Mouse (Mus musculus): Measurements from ENCODE around the gene Grk4.
A peak's percentile ranks its signal among the peaks of the same experiment; 100 is the strongest.
"Not testable (repeated sequence)": the region's sequence is repeated elsewhere in the genome, so short reads cannot be mapped to it uniquely, and the experiment has no call there.

Gene Grk4

GRCm38 (mm10) chr5:34714371-34714770, 54.2 kb downstream of the Grk4 start:
- not testable (repeated sequence) for DNase-seq (ENCODE audit: low read depth)

DNA sequence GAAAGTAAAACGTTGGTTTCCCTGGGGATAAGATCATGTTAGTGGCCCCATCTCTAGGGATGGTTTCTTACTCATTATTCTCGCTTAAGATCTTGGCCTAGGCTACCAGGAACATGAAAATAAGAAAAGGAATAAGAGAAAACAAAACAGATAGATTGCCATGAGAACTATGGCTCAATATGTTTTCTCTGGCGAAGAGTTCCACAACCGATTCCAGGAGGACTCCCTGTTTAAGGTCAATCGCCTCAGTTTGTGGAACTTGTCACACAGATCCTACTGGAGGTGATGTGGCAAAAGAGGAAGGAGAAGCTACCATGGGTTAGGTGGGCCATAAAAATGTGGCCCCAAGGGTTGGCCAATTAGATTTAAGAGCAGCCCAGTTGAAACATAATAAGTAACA, 54.6 kb downstream of the Grk4 start:
- no peak for DNase-seq (ENCODE audit: low read depth)

DNA sequence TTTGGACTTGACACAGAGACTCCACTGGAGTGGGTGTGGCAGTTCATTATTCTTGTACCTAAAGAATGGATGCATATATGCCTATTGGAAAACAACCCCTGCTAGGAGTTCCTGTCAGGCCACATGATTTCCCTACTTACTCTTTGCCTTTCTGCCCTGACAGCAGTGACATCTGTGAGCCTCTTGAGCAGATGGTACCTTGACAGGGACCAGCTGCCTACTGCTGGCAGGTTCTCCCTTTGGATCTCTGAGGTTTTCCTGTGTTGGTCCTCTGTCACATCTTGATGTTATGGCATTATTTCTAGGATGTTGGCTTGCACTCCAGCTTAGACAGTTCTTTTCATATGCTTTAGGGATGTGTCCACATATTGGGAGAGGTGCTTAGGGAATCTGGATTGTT, 69.0 kb downstream of the Grk4 start:
- DNase-seq (ENCODE audit: low read depth), result no peak

DNA sequence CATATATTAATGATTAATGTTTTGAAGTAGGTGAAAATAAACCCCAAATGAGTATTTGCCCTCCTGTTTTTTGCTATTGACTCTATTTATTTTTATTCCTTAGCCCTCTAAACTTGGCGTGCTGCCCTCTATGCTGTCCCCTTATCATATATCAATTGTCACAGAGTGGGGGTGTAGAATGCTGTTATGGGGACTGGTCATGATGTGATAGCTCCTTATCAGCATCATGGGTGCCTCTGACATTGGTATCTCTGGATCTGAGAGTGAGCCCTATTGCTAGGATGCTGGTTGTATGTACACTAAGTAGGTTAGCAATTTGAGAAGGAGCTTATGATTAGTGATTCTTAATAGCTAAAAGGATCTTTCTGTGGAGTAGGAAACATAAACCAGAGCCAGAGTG, 70.1 kb downstream of the Grk4 start:
- DNase-seq (ENCODE audit: low read depth), result no peak

DNA sequence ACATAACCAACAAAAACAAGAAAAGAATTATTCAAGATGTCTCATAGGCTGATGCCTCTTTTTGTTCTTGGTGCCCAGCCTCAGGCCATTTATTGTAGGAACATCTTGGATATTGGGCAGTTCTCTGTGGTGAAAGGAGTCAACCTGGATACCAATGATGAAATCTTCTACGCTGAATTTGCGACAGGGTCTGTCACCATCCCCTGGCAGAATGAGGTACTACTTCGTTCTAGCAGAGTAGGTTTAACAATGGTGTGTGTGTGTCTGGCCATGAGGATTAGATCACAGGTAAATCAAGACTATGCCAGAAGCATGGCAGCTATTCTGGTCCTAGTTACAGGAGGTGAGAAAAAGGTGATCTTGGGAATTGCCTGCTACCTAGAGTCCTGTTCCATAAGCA, 91.3 kb downstream of the Grk4 start:
- DNase-seq (ENCODE audit: low read depth), result no peak

DNA sequence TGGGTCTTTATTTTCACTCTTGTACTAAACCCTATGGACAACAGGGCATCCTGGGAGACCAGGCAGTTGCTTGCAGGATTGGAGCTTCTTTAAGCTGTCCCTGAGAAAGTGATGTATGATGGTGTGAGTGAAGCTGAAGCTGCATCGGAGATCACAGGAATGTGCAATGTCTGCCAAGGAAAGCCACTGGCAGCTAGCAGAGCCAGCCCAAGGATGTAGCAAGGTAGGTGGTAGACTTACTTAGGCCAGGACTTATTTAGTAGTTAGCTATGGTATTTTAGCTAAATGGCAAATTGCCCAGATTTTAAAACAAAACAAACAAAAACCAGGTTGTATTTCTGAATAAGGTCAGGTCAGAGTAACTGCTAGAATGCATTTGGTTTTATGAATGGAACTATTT, 98.6 kb downstream of the Grk4 start:
- DNase-seq (ENCODE audit: low read depth), result no peak

DNA sequence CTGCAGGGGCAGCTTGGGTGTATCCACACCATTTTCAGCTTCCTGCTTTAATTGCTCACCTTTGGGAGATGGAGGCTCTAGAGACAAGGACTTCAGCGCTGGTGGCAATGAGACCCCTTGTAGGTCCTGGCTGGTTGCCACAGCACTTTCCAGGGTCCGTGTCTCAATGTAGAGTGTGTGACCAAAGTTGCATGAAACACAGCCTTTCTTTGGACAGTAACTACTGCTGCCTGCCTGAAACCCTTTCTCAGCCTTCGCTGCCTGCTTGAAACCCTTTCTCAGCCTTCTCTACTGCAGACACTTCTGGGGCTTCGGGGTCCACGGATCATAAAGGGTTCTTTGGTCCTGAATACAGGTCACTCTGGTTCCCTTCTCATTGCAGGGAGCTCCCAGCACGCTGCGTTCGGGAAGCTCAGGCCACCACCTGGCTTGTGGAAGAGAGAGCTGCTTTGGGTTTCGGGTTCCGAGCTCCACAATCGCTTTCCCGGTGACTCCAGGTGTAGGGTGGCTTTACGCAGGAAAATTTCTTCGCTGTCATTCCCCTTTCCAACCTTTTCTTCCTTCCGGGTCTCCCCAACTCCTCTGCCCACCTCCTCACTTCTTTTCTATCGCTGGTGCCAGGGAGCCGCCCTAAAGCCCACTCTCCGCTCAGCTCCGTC, 100.8 kb downstream of the Grk4 start:
- no peak for DNase-seq (ENCODE audit: low read depth)

DNA sequence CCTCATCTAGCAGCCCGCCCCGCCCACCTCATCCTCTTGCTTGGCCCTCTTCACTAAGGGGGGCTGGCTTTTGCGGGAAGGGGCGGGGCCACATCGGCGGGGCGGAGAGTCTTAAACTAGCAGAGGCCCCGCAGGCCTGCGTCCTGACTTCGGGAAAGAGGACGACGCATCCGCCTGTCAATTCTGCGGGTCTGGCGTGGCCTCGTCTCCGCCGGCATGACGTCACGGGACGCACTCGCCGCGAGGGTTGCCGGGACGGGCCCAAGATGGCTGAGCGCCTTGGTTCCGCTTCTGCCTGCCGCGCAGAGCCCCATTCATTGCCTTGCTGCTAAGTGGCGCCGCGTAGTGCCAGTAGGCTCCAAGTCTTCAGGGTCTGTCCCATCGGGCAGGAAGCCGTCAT, 101.3 kb downstream of the Grk4 start, which contains the start of gene Htt:
Gene Htt, plus strand, starts transcription at position 232 of the 400 bp plus-strand sequence.
- peak; percentile 92 for DNase-seq (ENCODE audit: low read depth)

- DNase-seq (ENCODE audit: low read depth), result peak; percentile 34
Observed at GRCm38 (mm10) chr5:34761934-34762611, 101.9 kb downstream of the Grk4 start.

- DNase-seq (ENCODE audit: low read depth), result no peak
Observed at GRCm38 (mm10) chr5:34771818-34772217, 111.6 kb downstream of the Grk4 start.

GRCm38 (mm10) chr5:34772696-34773245, 112.6 kb downstream of the Grk4 start:
- DNase-seq (ENCODE audit: low read depth), result no peak

DNA sequence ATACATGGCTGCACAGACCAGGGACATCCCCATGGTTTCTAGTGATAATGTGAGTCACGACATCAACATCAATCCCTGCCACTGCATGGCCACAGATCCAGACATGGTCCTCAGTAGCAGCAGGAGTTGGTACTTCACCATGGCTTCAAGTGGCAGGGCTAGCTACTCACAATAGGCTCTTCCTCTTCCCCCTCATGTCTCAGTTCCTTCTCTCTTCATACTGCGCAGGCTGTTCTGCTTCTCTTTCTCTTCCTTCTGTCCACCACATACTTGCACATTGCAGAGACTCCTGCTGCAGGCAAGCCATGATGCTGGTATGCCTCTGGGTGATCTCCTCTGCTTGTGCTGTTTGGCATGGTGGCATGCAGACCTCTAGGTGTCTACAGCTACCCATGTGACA, 113.2 kb downstream of the Grk4 start:
- DNase-seq (ENCODE audit: low read depth), result no peak

- no peak for DNase-seq (ENCODE audit: low read depth)
Observed at GRCm38 (mm10) chr5:34785027-34785426, 124.8 kb downstream of the Grk4 start.

GRCm38 (mm10) chr5:34791141-34791540, 131.0 kb downstream of the Grk4 start:
- DNase-seq (ENCODE audit: low read depth), result no peak

DNA sequence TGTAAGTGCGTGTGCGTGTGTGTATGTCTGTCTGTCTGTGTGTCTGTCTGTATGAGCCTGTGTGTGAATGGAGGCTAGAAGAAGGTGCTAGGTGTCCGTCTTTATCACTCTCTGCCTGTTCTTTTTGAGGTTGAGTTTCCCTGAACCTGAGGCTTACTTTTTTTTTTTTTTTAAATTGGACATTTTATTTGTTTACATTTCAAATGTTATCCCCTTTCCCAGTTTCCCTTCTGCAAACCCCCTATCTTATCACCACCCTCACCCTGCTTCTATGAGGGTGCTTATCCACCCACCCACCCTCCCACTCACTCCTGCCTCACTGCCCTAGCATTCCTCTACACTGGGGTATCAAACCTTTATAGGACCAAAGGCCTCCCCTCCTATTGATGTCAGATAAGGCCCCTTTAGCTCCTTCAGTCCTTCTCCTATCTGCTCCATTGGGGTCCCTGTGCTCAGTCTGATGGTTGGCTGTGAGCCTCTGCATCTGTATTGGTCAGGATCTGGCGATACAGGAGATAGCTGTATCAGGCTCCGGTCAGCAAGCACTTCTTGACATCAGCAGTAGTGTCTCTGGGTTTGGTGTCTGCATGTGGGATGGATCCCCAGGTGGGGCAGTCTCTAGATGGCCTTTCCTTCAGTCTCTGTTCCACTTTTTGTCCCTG, 140.2 kb downstream of the Grk4 start:
- no peak for DNase-seq (ENCODE audit: low read depth)

Data from c-Kit-positive CD71-negative TER-119-negative erythroid progenitor cells, embryonic 14.5 days (primary cell).